Mouse (Mus musculus) WW6 (cell line): ENCODE data around the gene Ptprg.

Source experiments
- DNase-seq: peaks from one replicate; pipeline ENCODE4 v3.0.0-alpha.2; 2013; ENCODE audit warnings: low read depth, low spot score

Ptprg gene

DNA sequence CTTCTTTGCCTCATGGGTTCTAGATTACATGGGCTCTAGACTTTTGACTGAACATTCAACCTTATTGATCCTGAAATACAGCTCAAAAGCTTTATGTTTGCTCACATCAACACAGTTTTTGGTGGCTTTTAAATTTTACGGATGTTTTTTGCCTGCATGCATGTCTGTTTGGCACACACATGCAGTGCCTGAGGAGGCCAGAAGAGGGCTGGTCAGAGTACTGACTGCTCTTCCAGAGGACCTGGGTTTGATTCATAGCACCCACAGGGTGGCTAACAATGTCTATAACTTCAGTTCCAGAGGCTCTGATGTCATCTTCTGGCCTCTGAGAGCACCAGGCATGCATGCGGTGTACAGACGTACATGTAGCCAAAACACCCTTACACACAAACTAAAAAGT, 12.0 kb downstream of the Ptprg start:
- DNase-seq: no peak

DNA sequence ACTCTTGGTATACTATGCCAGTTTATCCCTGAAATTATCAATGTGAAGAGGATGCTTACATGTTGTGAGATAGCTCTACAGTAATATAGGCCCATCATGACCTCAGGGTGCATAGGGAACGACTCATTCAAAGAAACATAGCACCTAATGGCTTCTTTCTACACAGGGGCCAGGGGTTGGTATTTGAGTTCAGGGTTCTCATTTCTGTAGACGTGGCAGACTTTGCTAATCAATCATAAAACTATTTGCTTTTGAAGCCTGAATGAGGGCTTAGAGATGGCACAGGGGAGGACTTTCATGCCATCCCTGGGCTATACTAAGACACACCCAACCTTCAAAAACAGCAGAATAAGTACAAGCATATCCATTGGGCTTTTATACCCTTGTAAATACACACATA, 16.4 kb downstream of the Ptprg start:
- DNase-seq: no peak

GRCm38 (mm10) chr14:11571766-11572394, 18.5 kb downstream of the Ptprg start:
- DNase-seq: no peak

DNA sequence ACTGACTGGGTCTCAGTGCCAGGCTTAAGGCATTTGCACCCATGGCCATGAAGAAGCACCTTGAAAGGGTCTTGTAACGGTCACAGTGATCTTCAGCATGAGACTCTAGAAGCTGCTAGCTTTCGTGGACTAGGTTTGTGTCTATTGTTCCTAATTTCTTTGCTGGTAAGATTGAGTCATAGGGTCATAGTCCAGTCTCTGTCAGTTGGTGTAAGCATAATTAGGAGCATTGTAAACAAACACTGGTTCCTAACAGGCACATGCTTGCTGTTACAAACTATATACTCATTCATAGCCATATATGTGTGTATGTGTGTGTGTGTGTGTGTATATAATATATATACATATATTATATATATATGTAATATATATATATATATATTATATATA, 19.1 kb downstream of the Ptprg start:
- no peak for DNase-seq

GRCm38 (mm10) chr14:11573710-11574109, 20.4 kb downstream of the Ptprg start:
- DNase-seq: no peak

- no peak for DNase-seq
Observed at GRCm38 (mm10) chr14:11577276-11577909, 24.1 kb downstream of the Ptprg start.

GRCm38 (mm10) chr14:11577910-11578309, 24.6 kb downstream of the Ptprg start:
- DNase-seq: no peak

DNA sequence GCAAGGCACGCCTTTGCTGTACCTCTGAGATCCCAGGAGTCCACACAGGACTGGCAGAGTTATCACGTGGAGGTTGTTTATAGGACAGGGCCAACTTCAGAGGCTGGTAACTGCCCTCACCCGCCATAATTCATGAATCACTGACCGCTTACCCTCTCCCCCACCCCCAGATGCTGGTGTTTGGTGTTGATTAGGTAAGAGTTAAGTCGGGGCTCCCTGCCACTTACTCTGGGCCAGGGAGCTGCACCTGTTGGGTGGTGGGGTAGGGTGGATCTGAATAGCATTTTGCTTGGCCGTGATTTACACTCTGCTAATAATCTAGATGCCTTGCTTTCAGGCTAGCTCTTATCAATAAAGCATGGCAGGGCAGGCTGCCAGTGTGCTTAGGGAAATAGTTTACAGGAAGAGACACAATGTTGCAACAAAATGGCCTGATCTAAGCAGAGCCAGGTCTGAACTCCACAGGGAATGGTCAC, 25.2 kb downstream of the Ptprg start:
- DNase-seq: no peak

DNA sequence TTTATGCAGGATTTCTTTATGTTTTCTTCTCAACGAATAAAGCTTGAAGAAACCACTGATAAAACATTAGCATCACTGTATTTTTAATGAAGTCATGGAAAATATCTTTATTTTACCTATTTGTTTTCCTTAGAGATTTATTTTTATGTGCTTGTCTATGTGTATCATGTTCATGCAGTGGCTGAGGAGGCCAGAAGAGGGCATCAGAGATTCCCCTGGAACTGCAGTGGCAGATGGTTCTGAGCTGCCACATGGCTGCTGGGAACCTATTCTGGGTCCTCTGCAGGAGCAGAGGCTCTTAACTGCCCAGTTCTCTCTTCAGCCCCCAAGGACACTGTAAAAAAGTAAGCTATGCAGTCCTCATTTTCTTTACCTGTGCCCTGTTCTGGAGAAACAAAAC, 26.6 kb downstream of the Ptprg start:
- no peak for DNase-seq

GRCm38 (mm10) chr14:11584263-11584662, 30.9 kb downstream of the Ptprg start:
- no peak for DNase-seq

DNA sequence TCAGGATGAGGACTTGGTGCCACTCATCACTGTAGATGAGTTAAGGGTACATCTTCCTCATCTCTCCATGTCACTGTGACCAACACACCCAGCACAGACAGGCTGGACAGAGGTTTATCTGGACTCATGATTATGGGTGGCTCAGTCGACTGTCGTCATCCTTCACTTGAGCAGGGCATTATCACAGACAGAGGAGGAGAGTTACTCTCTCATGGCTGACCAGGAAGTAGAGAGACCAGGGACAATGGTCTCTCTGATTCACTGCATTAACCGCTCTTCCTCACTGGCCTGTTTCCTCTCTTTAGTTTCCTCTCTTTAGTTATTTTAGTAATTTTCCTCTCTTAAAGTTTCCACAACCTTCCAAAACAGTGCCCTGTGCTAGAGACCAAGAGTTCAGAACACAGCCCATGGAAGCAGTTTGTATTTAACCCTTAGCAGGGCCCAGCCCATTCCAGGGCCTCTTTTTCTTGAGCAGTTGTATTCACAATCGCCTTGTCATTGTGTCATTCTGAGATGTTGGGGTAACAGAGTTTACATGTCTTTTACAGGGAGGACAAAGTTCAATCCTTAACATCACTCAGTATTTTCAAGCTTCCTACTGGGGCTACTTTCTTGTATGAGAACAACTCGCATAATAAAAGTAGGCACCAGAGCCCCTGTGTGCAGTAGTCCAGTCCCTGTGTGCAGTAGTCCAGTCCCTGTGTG, 31.7 kb downstream of the Ptprg start:
- no peak for DNase-seq

- DNase-seq: no peak
Observed at GRCm38 (mm10) chr14:11590387-11590786, 37.1 kb downstream of the Ptprg start.

- no peak for DNase-seq
Observed at GRCm38 (mm10) chr14:11592650-11593049, 39.3 kb downstream of the Ptprg start.

GRCm38 (mm10) chr14:11594336-11594735, 41.0 kb downstream of the Ptprg start:
- DNase-seq: no peak

DNA sequence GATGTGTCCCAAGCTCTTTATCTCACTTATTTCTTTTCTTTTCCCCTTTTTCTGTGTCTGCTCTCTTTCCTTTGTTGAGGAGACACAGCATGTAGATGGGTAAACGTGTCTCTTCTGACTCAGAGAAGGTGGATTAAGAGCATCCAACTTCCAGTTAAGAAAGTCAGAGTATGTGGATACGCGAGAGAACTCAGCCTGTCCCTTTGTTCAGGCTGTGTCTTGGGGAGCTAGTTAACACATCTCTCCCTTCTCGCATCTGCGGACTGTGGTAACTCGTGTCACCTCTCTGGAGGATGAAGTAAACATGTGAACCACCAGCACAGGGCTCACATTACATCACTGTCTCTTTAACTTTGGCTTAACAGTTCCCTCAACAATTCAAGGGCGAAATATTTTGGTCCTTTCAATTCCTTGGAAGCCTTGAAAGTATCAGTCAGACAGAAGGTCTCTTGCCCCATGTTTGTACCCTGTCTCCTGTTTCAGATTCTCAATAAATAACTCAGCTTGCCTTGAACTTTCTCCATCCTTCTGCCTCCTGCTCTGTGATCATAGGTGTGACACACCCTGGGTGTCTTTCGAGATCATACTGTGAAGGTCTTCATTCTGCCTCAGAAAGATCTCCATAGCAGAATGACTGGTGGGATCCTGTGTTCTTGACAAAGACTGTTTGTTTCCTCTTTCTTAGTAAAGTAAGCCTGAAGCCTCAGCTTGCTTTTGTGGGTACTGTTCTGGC, 51.0 kb downstream of the Ptprg start:
- DNase-seq: no peak

- no peak for DNase-seq
Observed at GRCm38 (mm10) chr14:11608366-11608765, 55.0 kb downstream of the Ptprg start.

GRCm38 (mm10) chr14:11609857-11610582, 56.7 kb downstream of the Ptprg start:
- no peak for DNase-seq

GRCm38 (mm10) chr14:11612426-11612825, 59.1 kb downstream of the Ptprg start:
- no peak for DNase-seq

GRCm38 (mm10) chr14:11613146-11613545, 59.8 kb downstream of the Ptprg start:
- no peak for DNase-seq

GRCm38 (mm10) chr14:11615697-11616096, 62.4 kb downstream of the Ptprg start:
- DNase-seq: no peak

- no peak for DNase-seq
Observed at GRCm38 (mm10) chr14:11617362-11617761, 64.0 kb downstream of the Ptprg start.
